Mouse (Mus musculus) forebrain, postnatal 0 days (tissue): ENCODE measurements around the gene Dclk1. TPM values are rescaled to one million over a fixed set of nuclear protein-coding genes. Genes with fewer than 3 reads are reported as not detected.

Experiments used
- ATAC-seq: fragments of 200-750 bp; cut with Nextera tagmentation; 2 replicates; pipeline ENCODE4 v1.8.0; 2017; ENCODE audit warnings: mild to moderate bottlenecking, moderate library complexity
- DNase-seq: peaks from one replicate; pipeline ENCODE4 v3.0.0-alpha.2; 2015
- H3K27ac ChIP-seq: fragments of 300-500 bp; sonication (generic); 2 replicates; pipeline ENCODE4 v1.5.1; 2014; ENCODE audit warnings: low read depth, mild to moderate bottlenecking, antibody characterized with exemption, low read length, moderate library complexity, mixed read lengths
- H3K27me3 ChIP-seq: fragments of 300-500 bp; sonication (generic); 2 replicates; pipeline ENCODE4 v1.6.1; 2014; ENCODE audit warnings: mild to moderate bottlenecking, low read length, mixed read lengths; ENCODE audit not compliant: insufficient read depth
- H3K36me3 ChIP-seq: fragments of 300-500 bp; sonication (generic); 2 replicates; pipeline ENCODE4 v1.6.1; 2014; ENCODE audit warnings: mild to moderate bottlenecking, moderate library complexity; ENCODE audit not compliant: insufficient read depth
- H3K4me1 ChIP-seq: fragments of 300-500 bp; sonication (generic); 2 replicates; pipeline ENCODE4 v1.6.1; 2014; ENCODE audit warnings: antibody characterized with exemption; ENCODE audit not compliant: insufficient read depth
- H3K4me2 ChIP-seq: fragments of 300-500 bp; sonication (generic); 2 replicates; pipeline ENCODE4 v1.6.1; 2014; ENCODE audit warnings: low read depth, mild to moderate bottlenecking, moderate library complexity
- H3K4me3 ChIP-seq: fragments of 300-500 bp; sonication (generic); 2 replicates; pipeline ENCODE4 v1.5.1; 2014; ENCODE audit warnings: low read depth, low read length, mixed read lengths
- H3K9ac ChIP-seq: fragments of 300-500 bp; sonication (generic); 2 replicates; pipeline ENCODE4 v1.6.1; 2014; ENCODE audit warnings: mild to moderate bottlenecking
- H3K9me3 ChIP-seq: fragments of 300-500 bp; sonication (generic); 2 replicates; pipeline ENCODE4 v1.6.1; 2016; ENCODE audit warnings: low read length
- CTCF ChIP-seq: sonication (generic); IDR thresholded peaks from 2 replicates; pipeline ENCODE4 v1.5.1; 2016; ENCODE audit warnings: antibody characterized with exemption, control low read depth, low read depth
- WGBS: fragments of 180-500 bp; shearing (Covaris S2); extraction: QIAGEN DNeasy Blood & Tissue Kit; methylation state at CpG from one replicate; pipeline ENCODE4 v1.1.7; 2014; 5-methylcytosine and 5-hydroxymethylcytosine counted together
- polyA plus RNA-seq: library from polyadenylated mRNA; unstranded; fragments of >200 nt; fragmentation: Nextera tagmentation; extraction: Ambion mirVana; gene quantifications from 2 replicates; pipeline ENCODE4 v1.2.1, GENCODE M21; 2015
- total RNA-seq: library from RNA; depleted of rRNA; stranded (reverse); fragments of >200 nt; gene quantifications from 2 replicates; pipeline ENCODE4 v1.2.3, GENCODE M21; 2014

Gene Dclk1
- total and polyA plus RNA-seq, 2 experiments from 2014 or later = 219 to 347 TPM

DNA sequence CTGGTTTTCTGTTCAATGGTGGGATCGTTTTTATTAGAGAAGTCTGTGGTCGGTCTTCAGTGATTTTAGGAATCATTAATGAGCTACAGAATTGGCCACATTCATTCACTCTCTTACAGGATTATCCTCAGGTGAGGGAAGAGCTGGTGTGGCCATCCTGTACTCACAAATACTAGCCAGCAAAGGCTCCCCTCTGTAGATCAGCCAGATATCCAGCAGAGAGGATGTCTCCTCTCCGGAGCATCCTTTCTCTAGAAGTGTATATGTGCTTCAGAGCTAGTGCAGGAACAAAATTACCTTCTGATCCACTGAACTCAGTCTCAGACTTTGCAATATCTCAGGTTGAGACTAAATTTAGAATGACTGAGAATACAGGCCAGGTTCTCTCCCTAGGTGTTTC, 222.1 kb downstream of the Dclk1 start:
- Histone ChIP-seq H3K4me1 (peaks cover 16% of the 10 kb centered on the region; the same call in 1 of the 2 replicates), H3K27ac (no peak overlapping the region), H3K36me3 (no peaks in the 10 kb centered on the region; the same call in 1 of the 2 replicates), H3K9me3 (no peaks in the 10 kb centered on the region), H3K4me2 (peak overlapping the region; percentile 52), H3K9ac (peak overlapping the region; percentile 33), H3K4me3 (0 out of 2 replicates have a peak overlapping the region, but pooled peaks have one; percentile 2), H3K27me3 (no peaks in the 10 kb centered on the region)
- DNase-seq (no peak), ATAC-seq (no peak)
- WGBS = 34% methylated on average over 3 of the region's 3 CpGs
- TF ChIP-seq CTCF = no peak

DNA sequence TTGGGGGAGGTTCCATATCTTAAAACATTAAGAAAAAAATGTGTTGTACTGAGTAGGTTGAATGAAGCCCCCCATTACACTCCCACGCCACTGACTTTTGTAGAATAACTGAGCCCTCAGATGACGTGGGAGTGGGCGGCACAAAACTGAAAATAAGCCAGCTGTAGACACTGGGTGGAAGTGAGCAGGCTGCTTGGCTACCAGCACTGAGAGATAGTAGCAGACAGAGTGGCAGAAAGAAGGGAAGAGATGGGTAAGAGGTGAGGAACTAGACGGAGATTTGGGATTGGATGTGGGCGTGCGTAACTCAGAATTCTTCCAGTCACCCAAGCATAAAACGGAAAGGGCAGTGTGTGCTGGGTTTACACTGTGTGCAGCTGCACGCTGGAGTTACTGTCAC, 223.6 kb downstream of the Dclk1 start:
- DNase-seq (no peak), ATAC-seq (no peak)
- H3K9ac ChIP-seq = no peak overlapping the region
- H3K36me3 ChIP-seq = no peaks in the 10 kb centered on the region; the same call in 1 of the 2 replicates
- H3K4me2 ChIP-seq = no peak overlapping the region
- no peak overlapping the region; the same call in 1 of the 2 replicates for H3K27ac ChIP-seq
- TF ChIP-seq CTCF = no peak
- no peaks in the 10 kb centered on the region for H3K9me3 ChIP-seq
- H3K27me3 ChIP-seq = no peaks in the 10 kb centered on the region
- no peak overlapping the region for H3K4me3 ChIP-seq
- H3K4me1 ChIP-seq = peaks cover 15% of the 10 kb centered on the region; the same call in 1 of the 2 replicates
- 78% methylated on average over 8 of the region's 8 CpGs for WGBS

DNA sequence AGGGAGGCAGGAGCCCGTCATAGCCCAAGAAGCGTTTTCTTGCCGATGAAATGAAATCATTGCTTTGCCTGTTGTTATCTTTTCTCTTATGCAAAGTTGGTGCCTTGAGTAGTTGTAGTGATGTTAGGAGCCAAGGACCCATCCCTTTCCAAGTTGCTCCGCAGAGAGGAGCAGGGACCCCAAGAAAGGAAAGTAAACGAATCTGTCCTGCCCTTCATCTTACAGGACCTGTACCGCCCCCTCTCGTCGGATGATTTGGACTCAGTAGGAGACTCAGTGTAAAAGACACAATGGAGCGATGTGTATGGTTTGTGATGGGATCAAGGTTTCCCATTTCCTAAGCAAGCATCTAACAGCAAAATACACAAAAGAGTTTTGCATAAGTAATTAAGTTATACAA, 224.2 kb downstream of the Dclk1 start:
- no peaks in the 10 kb centered on the region for H3K9me3 ChIP-seq
- H3K27me3 ChIP-seq = no peaks in the 10 kb centered on the region
- DNase-seq = no peak
- no peak overlapping the region for H3K9ac ChIP-seq
- no peak overlapping the region for H3K4me3 ChIP-seq
- ATAC-seq = no peak
- peaks cover 9% of the 10 kb centered on the region; the same call in 1 of the 2 replicates for H3K4me1 ChIP-seq
- peak; percentile 41; the same call in 1 of the 2 replicates for TF ChIP-seq CTCF
- H3K4me2 ChIP-seq = no peak overlapping the region
- WGBS = 54% methylated on average over 9 of the region's 9 CpGs
- no peaks in the 10 kb centered on the region; the same call in 1 of the 2 replicates for H3K36me3 ChIP-seq
- H3K27ac ChIP-seq = no peak overlapping the region; the same call in 1 of the 2 replicates

DNA sequence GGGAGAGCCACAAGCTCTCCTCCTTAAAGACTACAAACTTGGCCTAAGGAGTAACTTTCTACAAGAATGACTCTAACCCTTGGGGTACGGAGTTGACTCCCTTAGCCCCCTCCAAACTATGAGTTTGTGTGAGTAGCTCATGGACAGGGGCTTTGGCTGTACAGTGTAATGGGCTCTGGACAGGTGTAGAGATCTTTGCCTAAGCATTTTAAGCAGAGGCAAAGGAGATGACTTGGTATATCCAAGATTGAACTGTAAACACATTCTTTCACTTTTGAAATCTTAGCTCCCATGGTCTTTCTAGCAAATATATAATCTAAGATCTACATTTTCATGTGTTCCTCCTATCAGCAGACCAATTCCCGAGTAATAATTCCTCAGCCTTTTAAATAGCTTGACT, 229.9 kb downstream of the Dclk1 start, which contains the start of gene Gm21954:
Gene Gm21954 (minus strand): TSS at position 101 of the 400 bp plus-strand sequence.
- 94% methylated on average over 2 of the region's 2 CpGs for WGBS
- H3K4me2 ChIP-seq = no peak within 1 kb of the TSS
- DNase-seq (no peak), ATAC-seq (no peak)
- no peaks in the 10 kb centered on the region for H3K27me3 ChIP-seq
- H3K4me1 ChIP-seq = no peaks in the 10 kb centered on the region
- TF ChIP-seq CTCF = no peak
- H3K4me3 ChIP-seq = no peak within 1 kb of the TSS
- H3K9me3 ChIP-seq = no peaks in the 10 kb centered on the region
- H3K27ac ChIP-seq = no peak within 1 kb of the TSS
- no peaks in the 10 kb centered on the region for H3K36me3 ChIP-seq
- H3K9ac ChIP-seq = no peak within 1 kb of the TSS

DNA sequence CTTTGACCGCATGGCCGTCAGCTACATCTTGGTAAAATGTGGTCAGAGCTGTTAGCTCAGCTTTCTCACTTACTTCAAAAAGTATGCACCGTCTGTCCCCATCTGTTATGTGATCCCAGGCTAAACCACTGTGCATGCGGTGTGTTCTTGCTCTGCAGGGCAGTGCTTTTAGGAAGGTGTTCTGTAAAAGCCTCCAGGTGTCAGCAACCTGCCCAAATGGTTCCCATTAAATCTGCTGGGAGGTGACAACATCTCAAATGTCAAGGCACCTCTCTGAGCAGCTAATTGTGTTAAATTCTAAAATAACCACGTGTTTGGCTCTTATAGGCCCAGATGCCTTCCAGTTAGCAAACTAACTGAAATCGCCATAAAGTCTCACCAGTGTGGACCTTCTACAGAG, 231.0 kb downstream of the Dclk1 start:
- WGBS = 52% methylated on average over 6 of the region's 6 CpGs
- no peaks in the 10 kb centered on the region for H3K36me3 ChIP-seq
- H3K4me3 ChIP-seq = no peak overlapping the region
- DNase-seq (no peak), ATAC-seq (no peak)
- H3K27ac ChIP-seq = no peak overlapping the region
- TF ChIP-seq CTCF = no peak
- no peaks in the 10 kb centered on the region for H3K27me3 ChIP-seq
- no peaks in the 10 kb centered on the region for H3K4me1 ChIP-seq
- no peak overlapping the region for H3K9ac ChIP-seq
- H3K9me3 ChIP-seq = no peaks in the 10 kb centered on the region
- H3K4me2 ChIP-seq = no peak overlapping the region

DNA sequence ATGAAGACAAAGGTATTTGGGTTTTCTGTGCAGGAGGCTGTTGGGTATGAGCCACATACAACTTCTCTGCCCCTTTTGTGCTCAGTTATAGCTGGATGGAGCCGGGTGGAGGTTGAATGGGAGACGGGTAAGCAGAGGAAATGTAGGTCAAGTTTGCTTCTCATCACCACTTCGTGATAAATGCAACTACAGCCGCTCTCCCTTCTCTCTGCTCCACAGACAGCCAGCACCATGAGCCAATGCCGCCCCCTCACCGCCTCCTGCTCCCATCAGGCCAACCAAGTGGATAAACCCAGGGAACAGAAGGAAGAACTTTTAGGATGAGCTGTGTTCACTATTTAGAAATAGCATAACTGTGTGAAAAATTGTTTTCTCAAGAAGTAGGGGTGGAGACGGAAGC, 234.5 kb downstream of the Dclk1 start:
- H3K4me2 ChIP-seq = no peak overlapping the region
- H3K9ac ChIP-seq = no peak overlapping the region
- no peak for TF ChIP-seq CTCF
- H3K4me3 ChIP-seq = no peak overlapping the region
- H3K4me1 ChIP-seq = no peaks in the 10 kb centered on the region
- 86% methylated on average over 7 of the region's 7 CpGs for WGBS
- peak; percentile 30; the same call in 1 of the 2 replicates for ATAC-seq
- H3K27ac ChIP-seq = no peak overlapping the region
- no peaks in the 10 kb centered on the region for H3K27me3 ChIP-seq
- H3K9me3 ChIP-seq = no peaks in the 10 kb centered on the region
- peaks cover 13% of the 10 kb centered on the region for H3K36me3 ChIP-seq
- DNase-seq = no peak

DNA sequence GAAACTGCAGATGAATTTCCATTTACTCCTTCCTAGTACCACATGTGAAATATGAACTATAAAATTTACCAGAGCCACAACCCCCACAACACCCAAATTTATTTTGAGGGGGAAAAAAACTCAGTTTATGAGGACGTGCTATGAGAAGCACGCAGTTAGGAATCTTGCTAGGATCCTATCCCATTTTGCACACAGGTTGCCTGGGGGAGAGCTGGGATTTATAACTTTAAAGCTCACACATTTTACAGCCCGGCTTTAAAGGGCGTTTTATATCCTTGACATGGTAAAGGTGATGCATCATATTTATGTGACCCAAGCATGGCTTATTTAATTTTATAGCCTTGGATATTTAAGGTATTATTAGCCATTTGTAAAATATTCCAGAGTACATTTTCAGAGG, 237.1 kb downstream of the Dclk1 start:
- no peaks in the 10 kb centered on the region for H3K9me3 ChIP-seq
- H3K4me1 ChIP-seq = no peaks in the 10 kb centered on the region
- H3K27ac ChIP-seq = no peak overlapping the region
- no peak for ATAC-seq
- H3K4me2 ChIP-seq = no peak overlapping the region
- 90% methylated on average over 4 of the region's 4 CpGs for WGBS
- TF ChIP-seq CTCF = no peak
- peaks cover 28% of the 10 kb centered on the region for H3K36me3 ChIP-seq
- DNase-seq = no peak
- H3K27me3 ChIP-seq = no peaks in the 10 kb centered on the region
- no peak overlapping the region for H3K9ac ChIP-seq
- no peak overlapping the region for H3K4me3 ChIP-seq

DNA sequence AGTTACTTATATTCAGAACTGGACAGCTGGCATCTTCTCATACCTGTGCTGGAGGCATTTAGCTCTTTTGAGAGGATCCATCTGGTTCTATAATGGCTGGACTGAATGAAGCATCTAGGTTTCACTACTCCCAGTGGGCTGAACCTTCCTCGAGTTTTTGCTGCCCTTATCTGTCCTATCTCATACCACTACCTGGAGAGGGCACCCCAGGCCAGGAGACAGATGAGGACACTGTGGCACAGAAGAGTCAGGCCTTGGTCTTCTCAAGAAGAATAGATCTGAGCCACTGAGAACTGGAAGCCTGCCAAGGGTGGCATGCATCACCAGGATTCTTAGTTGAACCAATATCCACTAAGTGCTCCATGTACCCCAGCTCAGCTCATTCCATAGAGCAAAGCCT, 239.0 kb downstream of the Dclk1 start:
- DNase-seq (no peak), ATAC-seq (no peak)
- no peak overlapping the region for H3K27ac ChIP-seq
- H3K4me2 ChIP-seq = no peak overlapping the region
- H3K27me3 ChIP-seq = no peaks in the 10 kb centered on the region
- H3K4me1 ChIP-seq = no peaks in the 10 kb centered on the region
- 71% methylated on average over 1 of the region's 1 CpGs for WGBS
- H3K36me3 ChIP-seq = peaks cover 32% of the 10 kb centered on the region
- no peak overlapping the region for H3K4me3 ChIP-seq
- H3K9ac ChIP-seq = no peak overlapping the region
- no peak for TF ChIP-seq CTCF
- no peaks in the 10 kb centered on the region for H3K9me3 ChIP-seq
